Mouse (Mus musculus) MEL (cell line): Measurements from ENCODE around the gene Asb2.

ENCODE experiments used
- CHD2 ChIP-seq: IDR thresholded peaks from 2 replicates; pipeline ENCODE4 v1.6.1; 2011; ENCODE audit warnings: low read length, improper control_type of control experiment
- CTCF ChIP-seq, 3 experiments: IDR thresholded peaks in 2 of 3; conservative IDR thresholded peaks in 1 of 3; 2 replicates each; pipeline ENCODE4 v1.5.1; 2011 to 2012; ENCODE audit warnings: low read length in 3 of 3, low read depth in 2 of 3, mild to moderate bottlenecking in 2 of 3, improper control_type of control experiment in 1 of 3, inconsistent platforms in 1 of 3, mixed read lengths in 1 of 3, moderate library complexity in 1 of 3; ENCODE audit not compliant: control insufficient read depth in 1 of 3, insufficient read depth in 1 of 3, poor library complexity in 1 of 3, severe bottlenecking in 1 of 3
- HCFC1 ChIP-seq: IDR thresholded peaks from 2 replicates; pipeline ENCODE4 v1.6.1; 2012; ENCODE audit warnings: low read depth, mild to moderate bottlenecking, inconsistent platforms, low read length, improper control_type of control experiment, moderate library complexity
- KAT2A ChIP-seq: conservative IDR thresholded peaks from 2 replicates; pipeline ENCODE4 v1.6.1; 2012; ENCODE audit warnings: low read depth, low read length, improper control_type of control experiment, inconsistent platforms
- NELFE ChIP-seq: IDR thresholded peaks from 2 replicates; pipeline ENCODE4 v1.6.1; 2011; ENCODE audit warnings: low read depth, low read length, improper control_type of control experiment
- NRF1 ChIP-seq: IDR thresholded peaks from 2 replicates; pipeline ENCODE4 v1.6.1; 2014; ENCODE audit warnings: low read depth, mild to moderate bottlenecking, inconsistent platforms, low read length, improper control_type of control experiment, moderate library complexity; ENCODE audit not compliant: poor library complexity, insufficient read depth, severe bottlenecking
- SIN3A ChIP-seq: IDR thresholded peaks from 2 replicates; pipeline ENCODE4 v1.6.1; 2012; ENCODE audit warnings: low read length, improper control_type of control experiment, inconsistent platforms

- TF ChIP-seq CTCF (IDR thresholded peaks at IDR 0.05 in 2 of 3, conservative IDR thresholded peaks at IDR 0.05 in 1 of 3; ENCODE audit: control insufficient read depth in 1 of 3, insufficient read depth in 1 of 3, low read depth in 2 of 3, low read length in 3 of 3, poor library complexity in 1 of 3, severe bottlenecking in 1 of 3), result no peak
- TF ChIP-seq NRF1, result no peak
- TF ChIP-seq HCFC1, result no peak
- TF ChIP-seq NELFE, result no peak
- no peak for TF ChIP-seq SIN3A
- no peak for TF ChIP-seq KAT2A
- no peak for TF ChIP-seq CHD2
Observed at GRCm38 (mm10) chr12:103346945-103347344, 8.9 kb downstream of the Asb2 start.
